Comparison of ENCODE assay signal across 14 mouse cellular contexts in the genomic region with DNA sequence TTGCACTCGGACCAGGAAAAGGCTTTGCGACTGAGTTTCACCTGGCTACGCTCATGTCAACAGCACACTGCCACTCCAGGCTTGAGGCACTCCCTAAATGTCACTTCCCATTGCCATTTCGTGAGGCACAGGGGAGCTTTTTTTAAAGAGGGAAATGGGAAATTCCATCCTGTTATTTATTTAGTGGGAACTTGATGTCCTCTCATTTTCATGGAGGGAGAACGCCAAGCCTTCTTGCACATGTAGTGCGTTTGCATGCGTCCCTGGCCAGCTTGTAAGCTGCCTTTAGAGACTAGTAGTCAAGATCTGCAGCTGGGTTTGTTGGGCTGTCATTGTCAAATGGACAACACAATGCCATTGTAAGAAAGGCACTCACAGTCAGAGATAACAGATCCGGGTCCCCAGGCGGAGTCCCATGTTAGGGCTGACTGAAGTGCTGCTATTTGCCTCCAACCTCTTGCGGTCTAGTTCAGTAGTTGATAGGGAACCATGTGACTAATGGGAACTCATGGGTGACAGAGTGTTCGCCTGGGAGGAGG. TPM values are rescaled to one million over a fixed set of nuclear protein-coding genes. Genes with fewer than 3 reads are reported as not detected.
DNase-seq lines count a peak whose midpoint lies in the region; ATAC-seq and TF ChIP-seq lines count a peak whose summit lies in the region.
"Had no signal": no experiment of that assay in that cellular context is flagged by ENCODE, and none has a peak within 500 bp of the region (broad histone marks: within the 10 kb centered on the region; RNA-seq: fewer than 3 reads in every experiment).

No protein-coding gene starts in this region.

- H3K27ac ChIP-seq in liver, adult 2 months (replicated peaks; ENCODE audit: insufficient read depth, low read depth, low read length), result peak overlapping the region; percentile 27
- H3K27ac ChIP-seq in liver, embryonic 12.5 days, result no peak overlapping the region
- peak overlapping the region; percentile 60 for H3K27ac ChIP-seq in heart, embryonic 11.5 days (ENCODE audit: low read depth, low read length)
- peak overlapping the region; percentile 13; the same call in 1 of the 2 replicates for H3K27ac ChIP-seq in neural tube, embryonic 15.5 days (replicated peaks)
- H3K27ac ChIP-seq: intestine, embryonic 15.5 days; midbrain, embryonic 12.5 days had no signal

- DNase-seq in liver, adult 2 months (ENCODE audit: extremely low read depth, low read depth, low spot score), result peak; percentile 55
- peak; percentile 41 for DNase-seq in kidney, adult 9 months
- no peak for DNase-seq in urinary bladder, adult 18-20 months (ENCODE audit: low spot score in 2 of 2)
- no peak for DNase-seq in thymus, postnatal 0 days (ENCODE audit: low spot score)
- DNase-seq: adrenal gland, postnatal 10 days; cerebellum, adult 18-20 months; embryo, embryonic 11 days; retina, postnatal 1 day had no signal

- no peak for TF ChIP-seq POLR2A in liver, adult 2 months (IDR thresholded peaks at IDR 0.05; ENCODE audit: extremely low read depth, insufficient read depth, low read length)

- TF ChIP-seq CTCF in liver, adult 2 months (IDR thresholded peaks at IDR 0.05; ENCODE audit: low read depth, low read length), result no peak

- no peaks in the 10 kb centered on the region for H3K27me3 ChIP-seq in liver, adult 2 months (ENCODE audit: control insufficient read depth, insufficient read depth, low read length)
- no peaks in the 10 kb centered on the region for H3K27me3 ChIP-seq in liver, embryonic 12.5 days (replicated peaks)
- no peaks in the 10 kb centered on the region for H3K27me3 ChIP-seq in heart, embryonic 11.5 days (ENCODE audit: control insufficient read depth, insufficient read depth, low read length)
- no peaks in the 10 kb centered on the region for H3K27me3 ChIP-seq in neural tube, embryonic 15.5 days (replicated peaks)
- H3K27me3 ChIP-seq: CH12.LX; intestine, embryonic 15.5 days; midbrain, embryonic 12.5 days had no signal

- H3K9me3 ChIP-seq in liver, embryonic 12.5 days (replicated peaks), result no peaks in the 10 kb centered on the region
- no peaks in the 10 kb centered on the region for H3K9me3 ChIP-seq in heart, embryonic 11.5 days (replicated peaks; ENCODE audit: control insufficient read depth, low read length)
- H3K9me3 ChIP-seq in neural tube, embryonic 15.5 days (replicated peaks), result no peaks in the 10 kb centered on the region
- H3K9me3 ChIP-seq: intestine, embryonic 15.5 days had no signal

- H3K4me2 ChIP-seq in liver, embryonic 12.5 days, result no peak overlapping the region
- H3K4me2 ChIP-seq in heart, embryonic 11.5 days, result peak overlapping the region; percentile 47
- H3K4me2 ChIP-seq in neural tube, embryonic 15.5 days, result no peak overlapping the region
- H3K4me2 ChIP-seq: intestine, embryonic 15.5 days; midbrain, embryonic 12.5 days had no signal

- no peak overlapping the region for H3K9ac ChIP-seq in liver, adult 2 months (ENCODE audit: low read depth, low read length)
- H3K9ac ChIP-seq in liver, embryonic 12.5 days, result no peak overlapping the region
- H3K9ac ChIP-seq in heart, embryonic 11.5 days (ENCODE audit: low read depth, low read length), result no peak overlapping the region
- H3K9ac ChIP-seq in neural tube, embryonic 15.5 days (replicated peaks), result no peak overlapping the region
- H3K9ac ChIP-seq: intestine, embryonic 15.5 days; midbrain, embryonic 12.5 days had no signal

- H3K4me1 ChIP-seq in liver, adult 2 months (ENCODE audit: control insufficient read depth, insufficient read depth, low read length), result peaks cover 61% of the 10 kb centered on the region
- H3K4me1 ChIP-seq in liver, embryonic 12.5 days, result peaks cover 78% of the 10 kb centered on the region
- peaks cover 84% of the 10 kb centered on the region for H3K4me1 ChIP-seq in heart, embryonic 11.5 days (ENCODE audit: control insufficient read depth, insufficient read depth, low read length)
- H3K4me1 ChIP-seq in neural tube, embryonic 15.5 days, result peaks cover 61% of the 10 kb centered on the region

- no peak for ATAC-seq in liver, embryonic 12.5 days
- ATAC-seq in heart, embryonic 11.5 days (replicated peaks; ENCODE audit: insufficient number of reproducible peaks, low FRiP score, low TSS enrichment), result peak; percentile 55; the same call in 1 of the 2 replicates
- ATAC-seq in neural tube, embryonic 15.5 days (ENCODE audit: low FRiP score), result no peak
- ATAC-seq: intestine, embryonic 15.5 days had no signal

- H3K4me3 ChIP-seq in liver, adult 2 months (ENCODE audit: insufficient read depth, low read depth, low read length), result no peak overlapping the region
- no peak overlapping the region for H3K4me3 ChIP-seq in liver, embryonic 12.5 days
- H3K4me3 ChIP-seq in heart, embryonic 11.5 days (ENCODE audit: low read depth, low read length), result no peak overlapping the region
- H3K4me3 ChIP-seq in neural tube, embryonic 15.5 days (replicated peaks), result no peak overlapping the region
- H3K4me3 ChIP-seq: intestine, embryonic 15.5 days; midbrain, embryonic 12.5 days had no signal

- no peaks in the 10 kb centered on the region for H3K36me3 ChIP-seq in liver, adult 2 months (ENCODE audit: control insufficient read depth, insufficient read depth, low read length)
- H3K36me3 ChIP-seq in liver, embryonic 12.5 days, result peaks cover 15% of the 10 kb centered on the region
- H3K36me3 ChIP-seq in heart, embryonic 11.5 days (ENCODE audit: control insufficient read depth, insufficient read depth, low read length), result peaks cover 9% of the 10 kb centered on the region
- H3K36me3 ChIP-seq in neural tube, embryonic 15.5 days, result 0 out of 2 replicates have a peak, but pooled peaks cover 8% of the 10 kb centered on the region

- 35% methylated on average over 11 of the region's 11 CpGs for WGBS in liver, adult 2 months
- WGBS in liver, embryonic 12.5 days (ENCODE audit: insufficient replicate concordance), result 52% methylated on average over 11 of the region's 11 CpGs
- 45% methylated on average over 11 of the region's 11 CpGs for WGBS in heart, embryonic 11.5 days (ENCODE audit: insufficient replicate concordance)
- WGBS in neural tube, embryonic 15.5 days, result 69% methylated on average over 11 of the region's 11 CpGs

- H3K79me2 ChIP-seq in liver, adult 2 months (ENCODE audit: control insufficient read depth, insufficient read depth, low read length), result peaks cover 75% of the 10 kb centered on the region

RNA-seq across cellular contexts. Expression of a gene that starts 13.4 kb away (rescaled TPM):
- total RNA-seq in liver, adult 2 months (2014; rRNA removed), result 146 and 163 TPM in 2 replicates
- 92.4 and 116 TPM in 2 replicates for polyA plus RNA-seq in liver, adult 2 months (2012; rRNA removed)
- 138 and 143 TPM in 2 replicates for polyA plus RNA-seq in liver, embryonic 12.5 days (2016; fragmentation: Nextera tagmentation; extraction: Ambion mirVana)
- polyA plus RNA-seq in heart, embryonic 11.5 days (2014; fragmentation: Nextera tagmentation; extraction: Ambion mirVana), result 488 and 525 TPM in 2 replicates
- 381 and 465 TPM in 2 replicates for polyA plus RNA-seq in neural tube, embryonic 15.5 days (2015; fragmentation: Nextera tagmentation; extraction: Ambion mirVana)
- 435 and 448 TPM in 2 replicates for polyA plus RNA-seq in thymus, postnatal 0 days (2015; fragmentation: Nextera tagmentation; extraction: Ambion mirVana)

Comparison
In these comparisons a context has a peak if more than half of its experiments do, and no peak if none do; other contexts are left out.
1. DNase-seq: peak in liver, adult 2 months (single experiment) and kidney, adult 9 months (single experiment); none in urinary bladder, adult 18-20 months (0 of 2) and thymus, postnatal 0 days (single experiment).